Mouse (Mus musculus) liver, adult 2 months (tissue): ENCODE data around the gene Teddm1a.

Source experiments
- CTCF ChIP-seq: fragments of 200-500 bp; IDR thresholded peaks from 2 replicates; pipeline ENCODE4 v1.5.1; 2011; ENCODE audit warnings: low read depth, low read length, control low read depth
- POLR2A ChIP-seq: fragments of 200-500 bp; IDR thresholded peaks from 2 replicates; pipeline ENCODE4 v1.6.1; 2011; ENCODE audit warnings: low read length, control low read depth; ENCODE audit not compliant: insufficient read depth; ENCODE audit errors: extremely low read depth

DNA sequence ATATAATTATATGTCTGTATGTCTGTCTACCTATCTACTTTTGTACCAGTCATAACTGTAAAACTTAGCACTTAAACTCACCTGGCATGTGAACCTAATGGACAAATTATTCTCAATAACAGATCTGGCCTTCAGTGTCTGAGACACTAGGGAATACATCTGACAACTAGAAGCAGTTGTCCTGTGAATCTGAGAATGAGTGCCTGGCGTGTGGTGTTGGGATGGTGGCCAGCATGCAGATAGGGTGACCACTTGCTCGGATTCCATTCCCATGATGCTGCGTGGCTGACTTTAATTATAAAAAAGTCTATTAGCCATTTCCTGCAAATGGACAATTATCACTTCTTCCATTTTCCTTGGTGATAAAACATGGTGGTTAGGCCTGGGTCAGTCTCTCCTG, 14.3 kb downstream of the Teddm1a start:
- no peak for TF ChIP-seq CTCF
- no peak for TF ChIP-seq POLR2A
